Mouse (Mus musculus): ENCODE data around the gene Tmem178b. TPM values are rescaled to one million over a fixed set of nuclear protein-coding genes. Genes with fewer than 3 reads are reported as not detected.
A peak's percentile ranks its signal among the peaks of the same experiment; 100 is the strongest.

Gene Tmem178b
- total RNA-seq, 2 experiments from 2014 or later: not detected

- 0 out of 2 replicates have a peak, but pooled peaks have one; percentile 31 for ATAC-seq (replicated peaks; ENCODE audit: poor library complexity)
Observed at GRCm38 (mm10) chr6:40013407-40013806, 140.3 kb downstream of the Tmem178b start.

- no peak for ATAC-seq (replicated peaks; ENCODE audit: poor library complexity)
Observed at GRCm38 (mm10) chr6:40015185-40015584, 142.1 kb downstream of the Tmem178b start.

- no peak for ATAC-seq (replicated peaks; ENCODE audit: poor library complexity)
Observed at GRCm38 (mm10) chr6:40015711-40016460, 142.8 kb downstream of the Tmem178b start.

GRCm38 (mm10) chr6:40019396-40019795 lies 146.3 kb downstream of the Tmem178b start:
- no peak for ATAC-seq (replicated peaks; ENCODE audit: poor library complexity)

GRCm38 (mm10) chr6:40023592-40024335 lies 150.7 kb downstream of the Tmem178b start:
- ATAC-seq (replicated peaks; ENCODE audit: poor library complexity): no peak

GRCm38 (mm10) chr6:40024336-40024934 lies 151.4 kb downstream of the Tmem178b start:
- no peak for ATAC-seq (replicated peaks; ENCODE audit: poor library complexity)

GRCm38 (mm10) chr6:40032901-40033300 lies 159.8 kb downstream of the Tmem178b start:
- ATAC-seq (replicated peaks; ENCODE audit: poor library complexity): no peak

- ATAC-seq (replicated peaks; ENCODE audit: poor library complexity): no peak
Observed at GRCm38 (mm10) chr6:40033935-40034334, 160.9 kb downstream of the Tmem178b start.

GRCm38 (mm10) chr6:40048969-40049908 lies 176.2 kb downstream of the Tmem178b start:
- no peak for ATAC-seq (replicated peaks; ENCODE audit: poor library complexity)

- ATAC-seq (replicated peaks; ENCODE audit: poor library complexity): no peak
Observed at GRCm38 (mm10) chr6:40049909-40050484, 176.9 kb downstream of the Tmem178b start.

- ATAC-seq (replicated peaks; ENCODE audit: poor library complexity): no peak
Observed at GRCm38 (mm10) chr6:40051698-40052097, 178.6 kb downstream of the Tmem178b start.

GRCm38 (mm10) chr6:40052593-40052992 lies 179.5 kb downstream of the Tmem178b start:
- ATAC-seq (replicated peaks; ENCODE audit: poor library complexity): no peak

- no peak for ATAC-seq (replicated peaks; ENCODE audit: poor library complexity)
Observed at GRCm38 (mm10) chr6:40059466-40059865, 186.4 kb downstream of the Tmem178b start.

GRCm38 (mm10) chr6:40061327-40062189 lies 188.5 kb downstream of the Tmem178b start:
- no peak for ATAC-seq (replicated peaks; ENCODE audit: poor library complexity)

GRCm38 (mm10) chr6:40062190-40062501 lies 189.1 kb downstream of the Tmem178b start:
- no peak for ATAC-seq (replicated peaks; ENCODE audit: poor library complexity)

GRCm38 (mm10) chr6:40063438-40063837 lies 190.4 kb downstream of the Tmem178b start:
- ATAC-seq (replicated peaks; ENCODE audit: poor library complexity): no peak

GRCm38 (mm10) chr6:40063899-40064298 lies 190.8 kb downstream of the Tmem178b start:
- ATAC-seq (replicated peaks; ENCODE audit: poor library complexity): no peak

GRCm38 (mm10) chr6:40064342-40064741 lies 191.3 kb downstream of the Tmem178b start:
- ATAC-seq (replicated peaks; ENCODE audit: poor library complexity): no peak

GRCm38 (mm10) chr6:40068467-40068866 lies 195.4 kb downstream of the Tmem178b start:
- ATAC-seq (replicated peaks; ENCODE audit: poor library complexity): no peak
